Mouse (Mus musculus) E14TG2a.4 (cell line): ENCODE measurements around the gene Gcg.

Experiments
- CTCF ChIP-seq: conservative IDR thresholded peaks from 2 replicates; pipeline ENCODE4 v1.5.1; 2014; ENCODE audit warnings: low read length
- NANOG ChIP-seq: IDR thresholded peaks from 2 replicates; pipeline ENCODE4 v1.6.1; 2014; ENCODE audit warnings: borderline replicate concordance, low read length, mixed read lengths
- POU5F1 ChIP-seq: IDR thresholded peaks from 2 replicates; pipeline ENCODE4 v1.6.1; 2014; ENCODE audit warnings: low read length, borderline replicate concordance

DNA sequence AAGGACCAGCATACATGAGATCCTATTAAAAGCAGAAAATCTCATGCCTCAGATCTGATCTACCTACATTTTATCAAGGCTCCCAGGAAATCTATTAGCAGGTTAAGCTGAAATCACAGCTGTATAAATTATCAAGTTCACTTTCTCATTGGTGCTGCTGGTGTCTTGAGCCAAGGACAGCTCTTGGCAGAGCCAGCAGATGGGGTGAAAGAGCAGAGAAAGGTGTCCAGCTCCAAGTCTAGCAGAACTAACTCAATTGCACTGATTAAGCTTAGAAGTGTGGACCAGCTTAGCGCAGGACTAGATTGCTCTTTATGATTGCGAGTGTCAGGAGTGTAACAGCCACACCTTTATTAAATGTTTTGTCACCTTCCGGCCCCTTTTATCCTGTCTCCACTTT is 1.5 kb upstream of the Gcg start:
- TF ChIP-seq CTCF (no peak), POU5F1 (no peak), NANOG (no peak)
